Mouse (Mus musculus) brain, adult 2 months (tissue): ENCODE data around the gene Psrc1.

ENCODE experiments used
- DNase-seq: peaks from one replicate; pipeline ENCODE4 v3.0.0; 2011; ENCODE audit warnings: low read depth, low spot score

Psrc1 gene

DNA sequence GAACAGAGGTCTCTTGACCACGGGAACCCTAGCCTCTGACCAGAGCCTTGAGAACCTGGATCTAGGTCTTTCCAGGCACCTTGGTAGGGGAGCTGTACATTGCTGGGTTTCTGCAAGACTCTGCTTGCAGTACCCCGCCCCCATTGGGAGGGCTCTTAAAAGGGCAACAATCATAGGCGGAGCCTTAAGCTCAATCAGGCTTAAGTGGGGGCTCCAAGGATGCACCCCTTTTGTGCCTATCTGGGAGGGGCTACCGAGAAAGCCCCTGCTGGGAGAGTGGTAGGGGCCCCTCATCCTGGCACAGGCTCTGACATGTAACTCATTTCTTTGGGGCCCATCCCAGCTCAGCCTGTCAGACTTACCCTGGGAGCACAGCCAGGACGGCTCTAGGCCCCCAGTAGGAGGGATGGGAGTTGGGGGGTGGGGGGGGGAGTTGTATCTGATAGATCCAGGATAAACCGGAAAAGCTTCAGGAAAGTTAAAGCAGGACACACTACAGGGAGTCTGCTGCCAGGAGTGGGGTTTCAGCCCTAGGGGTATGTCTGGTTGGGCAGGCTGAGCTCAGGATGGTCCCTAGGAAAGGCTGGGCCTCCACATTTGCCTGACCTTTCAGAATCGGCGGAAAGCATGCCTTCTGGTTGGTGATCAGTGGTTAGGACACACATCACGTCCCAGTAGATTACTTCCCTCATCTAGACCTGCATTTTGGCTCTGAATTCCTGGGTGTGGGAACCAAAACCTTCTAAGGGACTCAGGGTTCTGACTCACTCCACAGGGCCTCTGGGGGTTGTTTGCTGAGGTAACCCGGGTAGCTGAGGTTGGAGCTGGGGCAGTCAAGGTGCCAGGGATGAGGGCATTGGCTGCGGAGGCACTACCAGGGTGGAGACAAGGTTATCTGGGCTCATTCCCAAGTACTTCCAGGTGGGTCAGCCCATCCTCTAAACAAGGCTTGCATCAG lies 40.5 kb downstream of the Psrc1 start:
- DNase-seq: peak; percentile 93

DNA sequence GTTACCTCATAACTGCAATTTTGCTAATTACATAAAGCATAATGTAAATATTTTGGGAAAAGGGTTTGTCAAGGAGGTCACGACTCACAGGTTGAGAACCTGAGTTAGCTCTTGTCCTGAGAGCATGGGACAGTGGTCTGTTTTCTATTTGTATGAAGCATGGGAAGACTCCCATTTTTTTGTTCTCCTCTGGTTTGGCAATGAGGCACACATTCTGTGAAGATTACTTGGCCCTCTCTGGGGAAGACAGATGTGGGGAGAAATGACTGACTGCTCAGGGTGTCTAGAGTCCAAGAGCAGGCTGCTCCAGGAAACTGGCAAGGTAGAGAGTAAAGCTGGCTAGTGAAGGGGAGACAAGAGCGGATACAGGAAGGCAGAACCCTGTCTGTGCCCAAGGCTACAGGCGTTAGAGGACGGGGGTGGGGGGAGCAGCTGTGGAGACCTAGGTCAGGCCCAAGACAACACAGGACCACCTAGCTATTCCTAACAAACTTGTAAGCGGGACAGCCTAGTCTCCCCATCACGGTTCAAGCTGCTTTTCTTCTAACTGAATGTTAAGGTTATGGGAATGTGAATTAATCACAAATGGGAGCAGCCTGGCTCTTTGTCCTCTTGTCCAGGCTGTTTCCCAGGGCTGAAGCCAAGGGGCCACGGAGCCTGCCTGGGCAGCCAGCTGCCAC lies 41.4 kb downstream of the Psrc1 start:
- no peak for DNase-seq

DNA sequence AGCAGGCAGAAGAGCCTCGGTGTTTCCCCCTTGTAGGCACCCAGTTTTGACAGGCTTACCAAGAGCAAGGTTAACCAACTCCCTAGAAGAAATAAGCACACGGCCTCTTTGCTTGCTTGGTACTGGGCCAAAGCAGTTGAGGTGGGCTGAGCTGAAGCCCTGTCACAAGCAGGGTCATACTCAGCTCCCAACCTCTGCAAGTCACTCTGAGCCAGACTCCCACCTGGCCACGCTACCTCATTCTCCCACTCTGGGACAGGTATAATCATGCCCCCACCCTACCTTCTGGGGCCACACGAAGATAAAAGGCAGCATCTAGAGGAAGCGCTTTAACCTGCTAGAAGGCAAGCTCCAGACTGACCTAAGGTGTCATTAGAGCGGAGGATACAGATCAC lies 42.0 kb downstream of the Psrc1 start:
- no peak for DNase-seq

DNA sequence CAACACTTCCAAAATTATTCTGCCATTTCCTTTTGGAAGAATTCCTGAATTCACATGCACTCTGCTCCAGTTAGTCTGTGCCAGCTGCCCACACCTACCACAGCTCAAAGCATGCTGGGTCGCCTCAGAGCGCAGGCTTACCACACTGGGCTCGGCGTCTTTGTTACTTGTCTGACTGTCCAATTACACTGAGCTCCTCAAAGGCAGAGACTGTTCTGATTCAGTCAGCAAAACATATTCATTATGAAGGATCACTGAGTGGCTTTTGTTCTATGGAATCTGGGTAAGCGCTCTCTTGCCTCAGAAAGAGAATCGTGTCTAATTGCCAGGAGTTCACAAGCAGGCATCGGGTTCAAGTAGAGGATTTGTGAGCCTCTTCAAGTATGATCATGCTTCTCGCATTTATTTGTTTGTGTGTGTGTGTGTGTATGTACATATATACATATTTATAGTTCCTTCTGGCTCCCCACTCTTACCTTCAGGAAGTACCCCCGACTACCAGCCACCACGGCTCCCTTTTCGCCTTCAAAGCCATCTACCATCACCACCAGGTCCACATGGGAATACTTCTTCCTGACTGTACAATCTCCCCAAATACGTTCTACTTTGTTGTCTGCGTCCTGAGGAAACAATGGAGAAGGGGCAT lies 49.0 kb downstream of the Psrc1 start:
- DNase-seq: peak; percentile 84

DNA sequence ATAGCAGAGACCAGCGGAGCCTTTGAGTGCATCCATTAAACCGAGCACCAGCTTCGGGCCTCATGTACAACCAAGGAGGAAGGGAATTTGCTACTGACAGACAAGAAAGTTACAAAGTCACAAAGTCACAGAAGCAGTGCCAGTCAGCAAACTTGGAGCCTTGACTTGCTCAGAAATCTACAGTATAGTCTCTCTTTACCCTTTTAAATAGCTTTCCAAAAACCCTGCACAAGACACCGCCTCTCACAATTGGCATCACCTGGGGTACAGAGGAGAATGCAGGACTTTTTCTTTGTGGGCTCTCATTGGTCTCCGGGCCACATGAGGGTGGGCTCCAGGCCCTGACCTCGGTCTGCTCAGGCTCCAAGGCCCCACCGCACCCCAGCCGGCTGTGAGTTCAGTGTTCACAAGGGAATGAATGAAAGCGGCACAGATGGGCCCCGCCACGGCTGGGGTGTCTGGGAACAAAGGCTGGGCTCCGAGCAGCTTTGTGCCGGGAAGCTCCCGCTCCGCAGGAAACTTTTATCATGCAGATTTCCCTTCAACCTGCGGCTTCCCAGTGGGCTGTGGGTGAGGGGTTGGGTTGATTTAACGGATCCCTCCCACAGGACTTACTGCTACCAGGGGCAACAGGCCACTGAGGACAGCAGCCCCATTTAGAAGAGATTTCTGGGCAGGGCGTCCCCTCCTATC lies 49.7 kb downstream of the Psrc1 start:
- DNase-seq: no peak

DNA sequence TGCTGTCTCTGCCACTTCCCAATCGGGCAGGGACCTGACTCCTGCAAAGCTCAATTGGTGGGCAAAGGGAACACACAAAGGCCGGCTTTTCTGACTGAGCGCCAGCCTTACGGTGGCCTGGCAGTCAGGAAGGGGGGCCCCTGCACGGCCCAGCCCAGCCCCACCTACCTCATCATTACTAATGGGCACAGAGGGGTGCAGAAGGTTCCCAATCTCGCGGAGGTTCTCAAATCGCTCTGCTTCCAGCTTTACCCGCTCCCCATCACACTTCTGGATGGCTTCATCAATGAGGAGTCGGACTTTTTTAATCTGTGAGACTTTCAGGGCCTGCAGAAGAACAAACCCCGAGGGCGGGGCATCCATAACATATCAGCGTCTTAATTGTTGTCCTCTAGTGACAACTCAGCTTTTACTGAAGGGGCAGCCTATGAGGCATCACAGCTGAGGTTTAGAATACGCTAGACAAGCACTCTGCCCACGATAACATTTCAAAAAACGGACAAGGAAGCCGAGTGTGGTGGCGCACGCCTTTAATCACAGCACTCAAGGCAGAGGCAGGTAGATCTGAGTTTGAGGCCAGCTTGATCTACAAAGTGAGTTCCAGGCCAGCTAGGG lies 50.3 kb downstream of the Psrc1 start:
- DNase-seq: no peak

DNA sequence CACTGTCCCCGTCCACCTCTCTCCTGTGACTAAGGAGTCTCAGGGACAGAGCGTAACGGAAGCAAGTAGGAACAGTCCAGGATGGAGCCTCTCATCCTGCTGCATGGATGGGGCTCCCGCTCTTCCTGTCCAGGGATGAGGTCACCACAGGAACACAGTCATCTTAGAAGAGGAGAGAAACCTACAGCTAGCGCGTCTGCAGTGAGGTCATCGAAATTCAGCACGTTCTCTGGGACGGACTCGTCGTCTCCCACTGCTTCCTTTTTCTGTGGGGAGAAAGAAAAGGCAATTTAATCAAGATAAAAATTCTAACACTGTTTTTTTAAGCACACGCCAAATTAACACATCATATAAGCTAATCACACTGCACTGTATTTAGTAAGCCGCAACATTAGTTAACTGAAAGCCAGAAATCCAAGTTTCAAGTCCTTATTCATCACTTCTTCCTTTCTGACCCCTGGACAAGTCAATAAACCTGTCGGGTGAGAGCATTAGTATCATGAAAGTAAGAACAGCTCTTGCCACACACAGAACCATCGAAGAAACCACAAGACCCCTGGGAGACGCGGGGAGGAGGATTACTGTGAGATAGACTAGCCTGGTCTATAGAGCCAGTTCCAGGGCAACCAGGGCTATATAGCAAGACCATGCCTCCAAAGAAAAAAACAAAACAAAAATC lies 52.2 kb downstream of the Psrc1 start:
- no peak for DNase-seq

DNA sequence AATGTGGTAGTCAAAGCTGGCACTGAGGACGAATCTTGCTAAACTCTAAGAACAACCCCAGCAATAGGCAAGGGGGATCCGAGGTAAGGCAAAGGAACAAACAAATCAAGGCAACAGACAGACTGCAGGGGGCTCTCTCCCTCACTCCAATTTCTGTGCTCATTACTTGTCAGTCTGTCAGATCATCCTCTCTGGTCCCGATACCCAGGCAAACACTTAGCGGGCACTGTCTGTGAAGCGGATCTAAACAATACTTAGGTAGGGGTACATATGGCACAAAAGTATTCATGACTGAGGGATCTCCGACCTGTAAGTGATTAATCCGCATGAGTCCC lies 52.7 kb downstream of the Psrc1 start:
- no peak for DNase-seq
